Mouse (Mus musculus) liver, adult 2 months (tissue): ENCODE results near the gene Gm12355.

ENCODE experiments used
- CTCF ChIP-seq: fragments of 200-500 bp; IDR thresholded peaks from 2 replicates; pipeline ENCODE4 v1.5.1; 2011; ENCODE audit warnings: low read depth, low read length, control low read depth
- POLR2A ChIP-seq: fragments of 200-500 bp; IDR thresholded peaks from 2 replicates; pipeline ENCODE4 v1.6.1; 2011; ENCODE audit warnings: low read length, control low read depth; ENCODE audit not compliant: insufficient read depth; ENCODE audit errors: extremely low read depth

DNA sequence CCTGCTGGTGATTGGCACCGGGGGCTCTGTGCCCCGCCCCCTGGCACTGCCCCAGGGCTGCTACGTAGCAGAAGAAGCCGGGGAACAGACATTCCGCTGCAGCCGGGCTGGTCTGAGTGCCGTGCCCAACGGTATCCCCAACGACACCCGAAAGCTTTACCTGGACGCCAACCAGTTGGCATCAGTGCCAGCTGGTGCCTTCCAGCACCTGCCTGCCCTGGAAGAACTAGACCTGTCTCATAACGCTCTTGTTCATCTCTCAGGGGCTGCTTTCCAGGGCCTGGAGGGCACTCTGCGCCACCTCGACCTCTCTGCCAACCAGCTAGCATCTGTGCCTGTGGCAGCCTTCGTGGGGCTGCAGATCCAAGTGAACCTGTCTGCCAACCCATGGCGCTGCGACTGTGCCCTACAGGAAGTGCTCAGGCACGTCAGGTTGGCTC is 26.6 kb downstream of the Gm12355 start:
- TF ChIP-seq CTCF (no peak), POLR2A (no peak)
